Mouse (Mus musculus) adrenal gland, adult 18-20 months (tissue): ENCODE measurements at regions not wholly inside any gene's neighbourhood (a gene's known extent, or its start where the extent isn't known, plus 50 kb on each side); places are given as distances from the start of the nearest gene placed in this dataset.

Source experiments
- DNase-seq, 2 experiments: peaks; one replicate each; pipeline ENCODE4 v3.0.0; 2021 to 2022; ENCODE audit warnings: low spot score in 2 of 2

- no peak for DNase-seq
Observed at GRCm38 (mm10) chr11:111691512-111691911, 625.5 kb downstream of the Kcnj2 start.

- no peak for DNase-seq
Observed at GRCm38 (mm10) chr11:111696668-111697067, 630.7 kb downstream of the Kcnj2 start.

- DNase-seq, result no peak
Observed at GRCm38 (mm10) chr11:111699862-111700261, 633.9 kb downstream of the Kcnj2 start.

GRCm38 (mm10) chr11:111706882-111707281 is 640.9 kb downstream of the Kcnj2 start:
- DNase-seq, result no peak

GRCm38 (mm10) chr11:111715401-111715800 is 649.4 kb downstream of the Kcnj2 start:
- no peak for DNase-seq

- DNase-seq, result no peak
Observed at GRCm38 (mm10) chr11:111722276-111722675, 656.3 kb downstream of the Kcnj2 start.

- no peak for DNase-seq
Observed at GRCm38 (mm10) chr11:111728148-111728547, 662.2 kb downstream of the Kcnj2 start.

- DNase-seq, result no peak
Observed at GRCm38 (mm10) chr11:111732096-111732495, 666.1 kb downstream of the Kcnj2 start.

- no peak for DNase-seq
Observed at GRCm38 (mm10) chr11:111735446-111735845, 669.5 kb downstream of the Kcnj2 start.

GRCm38 (mm10) chr11:111735961-111736360 is 670.0 kb downstream of the Kcnj2 start:
- no peak for DNase-seq

GRCm38 (mm10) chr11:111743356-111743755 is 677.4 kb downstream of the Kcnj2 start:
- no peak for DNase-seq

- no peak for DNase-seq
Observed at GRCm38 (mm10) chr11:111747262-111747946, 681.4 kb downstream of the Kcnj2 start.

GRCm38 (mm10) chr11:111747947-111748322 is 682.0 kb downstream of the Kcnj2 start:
- DNase-seq, result no peak

- no peak for DNase-seq
Observed at GRCm38 (mm10) chr11:111748496-111748895, 682.5 kb downstream of the Kcnj2 start.

GRCm38 (mm10) chr11:111754735-111755134 is 688.8 kb downstream of the Kcnj2 start:
- no peak for DNase-seq

- DNase-seq, result no peak
Observed at GRCm38 (mm10) chr11:111763081-111763480, 697.1 kb downstream of the Kcnj2 start.

- no peak for DNase-seq
Observed at GRCm38 (mm10) chr11:111766371-111767011, 700.5 kb downstream of the Kcnj2 start.

- no peak for DNase-seq
Observed at GRCm38 (mm10) chr11:111767012-111767392, 701.0 kb downstream of the Kcnj2 start.

GRCm38 (mm10) chr11:111774108-111774679 is 708.2 kb downstream of the Kcnj2 start:
- DNase-seq, result no peak

GRCm38 (mm10) chr11:111781321-111781720 is 715.4 kb downstream of the Kcnj2 start:
- no peak for DNase-seq

GRCm38 (mm10) chr11:111791267-111791926 is 725.4 kb downstream of the Kcnj2 start:
- no peak for DNase-seq

GRCm38 (mm10) chr11:111801033-111801432 is 735.1 kb downstream of the Kcnj2 start:
- DNase-seq, result no peak
